Mouse (Mus musculus) heart, adult 2 months (tissue): ENCODE results near the gene Onecut3.

Experiments used
- CTCF ChIP-seq: fragments of 200-600 bp; IDR thresholded peaks from 2 replicates; pipeline ENCODE4 v1.8.1; 2022; ENCODE audit warnings: antibody characterized with exemption, mild to moderate bottlenecking, moderate library complexity
- EP300 ChIP-seq: fragments of 200-500 bp; IDR thresholded peaks from 2 replicates; pipeline ENCODE4 v1.6.1; 2011; ENCODE audit warnings: low read depth, low read length, control low read depth; ENCODE audit not compliant: insufficient read depth

DNA sequence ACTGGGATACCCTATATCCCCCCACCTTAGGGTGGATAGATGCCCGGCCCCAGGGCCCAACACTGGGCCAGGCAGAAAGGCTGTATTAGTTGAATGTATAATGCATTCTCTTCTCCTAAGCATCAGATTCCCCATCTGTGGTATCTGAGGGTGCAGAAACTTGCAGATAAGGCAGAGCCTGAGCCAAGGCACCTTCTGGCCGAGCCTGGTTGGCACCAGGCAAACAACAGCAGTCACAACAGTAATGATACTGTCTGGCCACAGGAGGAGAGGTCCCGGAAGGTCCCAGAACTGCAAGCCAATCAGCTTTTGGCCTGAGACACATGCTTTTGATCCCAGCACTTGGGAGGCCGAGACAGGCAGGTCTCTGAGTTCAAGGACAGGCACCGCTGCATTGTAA, 38.9 kb upstream of the Onecut3 start:
- TF ChIP-seq CTCF (no peak), EP300 (no peak)
